Mouse (Mus musculus) megakaryocyte, embryonic 14.5 days (primary cell): ENCODE data around the gene Syt1. TPM values are rescaled to one million over a fixed set of nuclear protein-coding genes. Genes with fewer than 3 reads are reported as not detected.

ENCODE experiments used
- H3K27me3 ChIP-seq: replicated peaks from 2 replicates; pipeline ENCODE3; 2012; ENCODE audit warnings: inconsistent platforms
- H3K36me3 ChIP-seq: replicated peaks from 2 replicates; pipeline ENCODE3; 2012; ENCODE audit warnings: low read length, inconsistent platforms, mixed read lengths
- H3K4me1 ChIP-seq: 2 replicates; pipeline ENCODE4 v1.6.1; 2012; ENCODE audit warnings: inconsistent platforms
- H3K4me3 ChIP-seq: replicated peaks from 2 replicates; pipeline ENCODE3; 2012; ENCODE audit warnings: moderate library complexity, mild to moderate bottlenecking, inconsistent platforms
- H3K9me3 ChIP-seq: 2 replicates; pipeline ENCODE4 v1.6.1; 2012; ENCODE audit warnings: inconsistent platforms
- FLI1 ChIP-seq: IDR thresholded peaks from 2 replicates; pipeline ENCODE4 v1.6.1; 2012; ENCODE audit warnings: low read length, inconsistent platforms, mixed read lengths
- GATA1 ChIP-seq: IDR thresholded peaks from 3 replicates; pipeline ENCODE4 v1.6.1; 2012; ENCODE audit warnings: mixed read lengths, low read length, inconsistent platforms, borderline replicate concordance
- polyA plus RNA-seq: library from polyadenylated mRNA; stranded (reverse); fragments of >175 nt; gene quantifications from 2 replicates; pipeline ENCODE4 v1.2.3, GENCODE M21; 2012; ENCODE audit warnings: low replicate concordance; ENCODE audit not compliant: insufficient read depth

Syt1 gene
- polyA plus RNA-seq, 1 experiment = not detected

GRCm38 (mm10) chr10:108636086-108636485 lies 374.7 kb downstream of the Syt1 start:
- Histone ChIP-seq H3K27me3 (no peaks in the 10 kb centered on the region), H3K36me3 (no peaks in the 10 kb centered on the region), H3K4me1 (no peaks in the 10 kb centered on the region), H3K4me3 (no peak overlapping the region), H3K9me3 (peaks cover 42% of the 10 kb centered on the region)
- TF ChIP-seq FLI1 (no peak), GATA1 (no peak)

GRCm38 (mm10) chr10:108635616-108636015 lies 375.2 kb downstream of the Syt1 start:
- TF ChIP-seq FLI1 (no peak), GATA1 (no peak)
- H3K36me3 ChIP-seq = no peaks in the 10 kb centered on the region
- no peak overlapping the region for H3K4me3 ChIP-seq
- H3K4me1 ChIP-seq = no peaks in the 10 kb centered on the region
- no peaks in the 10 kb centered on the region for H3K27me3 ChIP-seq
- peaks cover 44% of the 10 kb centered on the region for H3K9me3 ChIP-seq

GRCm38 (mm10) chr10:108630841-108631240 lies 379.9 kb downstream of the Syt1 start:
- Histone ChIP-seq H3K4me1 (no peaks in the 10 kb centered on the region), H3K9me3 (peaks cover 35% of the 10 kb centered on the region), H3K36me3 (no peaks in the 10 kb centered on the region), H3K27me3 (no peaks in the 10 kb centered on the region), H3K4me3 (no peak overlapping the region)
- TF ChIP-seq GATA1 (no peak), FLI1 (no peak)

GRCm38 (mm10) chr10:108626404-108626803 lies 384.4 kb downstream of the Syt1 start:
- Histone ChIP-seq H3K9me3 (peaks cover 19% of the 10 kb centered on the region), H3K4me1 (no peaks in the 10 kb centered on the region), H3K4me3 (no peak overlapping the region), H3K36me3 (no peaks in the 10 kb centered on the region), H3K27me3 (no peaks in the 10 kb centered on the region)
- no peak for TF ChIP-seq FLI1
- TF ChIP-seq GATA1 = no peak

- Histone ChIP-seq H3K4me3 (no peak overlapping the region), H3K4me1 (no peaks in the 10 kb centered on the region), H3K9me3 (peaks cover 28% of the 10 kb centered on the region), H3K36me3 (no peaks in the 10 kb centered on the region), H3K27me3 (no peaks in the 10 kb centered on the region)
- TF ChIP-seq FLI1 (no peak), GATA1 (no peak)
Measured at GRCm38 (mm10) chr10:108623002-108623401, 387.8 kb downstream of the Syt1 start.

GRCm38 (mm10) chr10:108619861-108620260 lies 390.9 kb downstream of the Syt1 start:
- Histone ChIP-seq H3K4me3 (no peak overlapping the region), H3K27me3 (no peaks in the 10 kb centered on the region), H3K9me3 (peaks cover 31% of the 10 kb centered on the region), H3K4me1 (no peaks in the 10 kb centered on the region), H3K36me3 (no peaks in the 10 kb centered on the region)
- TF ChIP-seq GATA1 (no peak), FLI1 (no peak)

GRCm38 (mm10) chr10:108619217-108619616 lies 391.6 kb downstream of the Syt1 start:
- H3K9me3 ChIP-seq = peaks cover 34% of the 10 kb centered on the region
- no peak overlapping the region for H3K4me3 ChIP-seq
- H3K36me3 ChIP-seq = no peaks in the 10 kb centered on the region
- TF ChIP-seq GATA1 (no peak), FLI1 (no peak)
- no peaks in the 10 kb centered on the region for H3K27me3 ChIP-seq
- no peaks in the 10 kb centered on the region for H3K4me1 ChIP-seq

- H3K4me3 ChIP-seq = peak overlapping the region; percentile 56
- TF ChIP-seq FLI1 = no peak
- TF ChIP-seq GATA1 = no peak
- no peaks in the 10 kb centered on the region for H3K27me3 ChIP-seq
- peaks cover 24% of the 10 kb centered on the region for H3K9me3 ChIP-seq
- no peaks in the 10 kb centered on the region for H3K36me3 ChIP-seq
- no peaks in the 10 kb centered on the region for H3K4me1 ChIP-seq
Measured at GRCm38 (mm10) chr10:108610057-108610644, 400.6 kb downstream of the Syt1 start.

GRCm38 (mm10) chr10:108601672-108602412 lies 408.9 kb downstream of the Syt1 start:
- Histone ChIP-seq H3K4me3 (no peak overlapping the region), H3K27me3 (no peaks in the 10 kb centered on the region), H3K4me1 (no peaks in the 10 kb centered on the region), H3K9me3 (peaks cover 37% of the 10 kb centered on the region), H3K36me3 (no peaks in the 10 kb centered on the region)
- no peak for TF ChIP-seq GATA1
- no peak for TF ChIP-seq FLI1

GRCm38 (mm10) chr10:108600693-108601092 lies 410.1 kb downstream of the Syt1 start:
- Histone ChIP-seq H3K36me3 (no peaks in the 10 kb centered on the region), H3K4me3 (no peak overlapping the region), H3K27me3 (no peaks in the 10 kb centered on the region), H3K4me1 (no peaks in the 10 kb centered on the region), H3K9me3 (peaks cover 47% of the 10 kb centered on the region)
- TF ChIP-seq FLI1 = no peak
- TF ChIP-seq GATA1 = no peak
